12 mouse cellular contexts compared by ENCODE assay signal in the genomic region with DNA sequence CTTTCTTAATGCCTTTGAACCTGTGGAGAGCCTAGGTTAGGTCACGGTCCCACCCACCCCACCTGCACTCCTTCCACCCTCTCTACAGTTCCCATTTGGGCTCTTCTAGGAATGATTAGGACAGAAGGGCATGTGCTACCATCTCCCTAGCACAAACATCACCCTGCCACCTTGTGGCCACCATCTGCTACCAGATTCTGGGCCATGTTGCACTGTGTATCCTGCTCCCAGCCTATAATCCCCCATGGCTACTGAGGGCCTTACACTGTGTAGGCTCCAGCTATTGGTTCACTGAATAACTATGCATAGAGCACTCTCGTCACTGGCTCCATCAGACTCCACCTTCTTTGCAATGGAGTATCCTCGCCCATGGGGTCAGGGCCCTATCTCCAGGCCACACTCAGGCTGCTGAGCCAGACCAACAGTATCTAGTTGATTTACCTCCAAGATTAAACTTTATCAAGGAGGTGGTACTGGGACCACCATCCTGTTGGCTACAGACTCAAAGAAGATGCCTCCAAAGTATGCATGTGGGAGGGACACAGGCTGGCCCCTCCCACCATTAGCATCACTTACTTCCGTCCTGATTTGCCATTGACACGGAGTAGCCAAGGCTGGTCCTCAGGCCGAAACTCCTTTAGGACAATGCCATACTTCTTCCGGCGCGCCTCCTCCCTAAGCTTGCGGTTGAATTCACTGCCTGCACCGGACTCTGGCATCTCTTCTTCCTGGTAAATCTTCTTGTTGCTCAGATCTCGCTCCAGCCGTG. TPM values are rescaled to one million over a fixed set of nuclear protein-coding genes. Genes with fewer than 3 reads are reported as not detected.
A peak's percentile ranks its signal among the peaks of the same experiment; 100 is the strongest.
DNase-seq lines count a peak whose midpoint lies in the region; TF ChIP-seq lines count a peak whose summit lies in the region.
"Had no signal": no experiment of that assay in that cellular context is flagged by ENCODE, and none has a peak within 500 bp of the region (broad histone marks: within the 10 kb centered on the region; RNA-seq: fewer than 3 reads in every experiment).

No protein-coding gene starts in this region.

- no peaks in the 10 kb centered on the region for H3K27me3 ChIP-seq in E14TG2a.4 (ENCODE audit: insufficient read depth, low read length)

- peak overlapping the region; percentile 39 for H3K4me3 ChIP-seq in E14TG2a.4 (replicated peaks; ENCODE audit: low read length)
- H3K4me3 ChIP-seq in embryonic fibroblast, embryonic 13.5 days (ENCODE audit: insufficient read depth, low read length), result no peak overlapping the region

- peak; percentile 38 for DNase-seq in heart, postnatal 4 days
- DNase-seq in heart, adult 11 months, result no peak
- peak; percentile 65 for DNase-seq in 3T3-L1 (ENCODE audit: low read depth, low spot score)
- no peak for DNase-seq in thymus, postnatal 36 days
- no peak for DNase-seq in kidney, adult 8-10 months
- DNase-seq in adrenal gland, postnatal 36 days, result no peak
- DNase-seq: gastrocnemius, postnatal 36 days; left cerebral cortex, postnatal 4 days; lung, postnatal 36 days had no signal

- H3K27ac ChIP-seq in embryonic fibroblast, embryonic 13.5 days (ENCODE audit: insufficient read depth, low read length), result no peak overlapping the region

- no peaks in the 10 kb centered on the region for H3K9me3 ChIP-seq in E14TG2a.4 (ENCODE audit: low read length)

- H3K4me1 ChIP-seq in E14TG2a.4 (replicated peaks; ENCODE audit: low read depth, low read length), result peaks cover 71% of the 10 kb centered on the region
- H3K4me1 ChIP-seq in embryonic fibroblast, embryonic 13.5 days (ENCODE audit: control insufficient read depth, insufficient read depth, low read length), result no peaks in the 10 kb centered on the region

- TF ChIP-seq CTCF in E14TG2a.4 (conservative IDR thresholded peaks at IDR 0.05; ENCODE audit: low read length), result peak; percentile 30
- peak; percentile 53; the same call in 1 of the 2 replicates for TF ChIP-seq CTCF in embryonic fibroblast, embryonic 13.5 days (IDR thresholded peaks at IDR 0.05; ENCODE audit: borderline replicate concordance, insufficient read depth, low read length)

- peaks cover 74% of the 10 kb centered on the region for H3K36me3 ChIP-seq in E14TG2a.4 (ENCODE audit: insufficient read depth, low read length)

- no peak for TF ChIP-seq POLR2A in embryonic fibroblast, embryonic 13.5 days (IDR thresholded peaks at IDR 0.05; ENCODE audit: low read depth, low read length)

RNA-seq across cellular contexts. Expression of a gene that starts 3.8 kb away (rescaled TPM):
- 10 to 100 TPM; 36.0 to 36.9 TPM for total RNA-seq in heart, postnatal 4 days (2021)
- polyA plus RNA-seq in embryonic fibroblast, embryonic 13.5 days (2011; ENCODE audit: insufficient read length, low read depth, missing spikeins), result 49.7 and 62.1 TPM in 2 replicates
- 10 to 100 TPM; 44.3 to 65.3 TPM for total RNA-seq in adrenal gland, postnatal 36 days (2021)

RNA-seq across cellular contexts. Expression of a gene that starts 3.9 kb away (rescaled TPM):
- total RNA-seq in heart, postnatal 4 days (2021), result not detected
- polyA plus RNA-seq in embryonic fibroblast, embryonic 13.5 days (2011; ENCODE audit: insufficient read length, low read depth, missing spikeins), result not detected in 2 replicates
- total RNA-seq in adrenal gland, postnatal 36 days (2021), result not detected
- total RNA-seq: gastrocnemius, postnatal 36 days; heart, postnatal 25 days; left cerebral cortex, postnatal 4 days had no signal

RNA-seq across cellular contexts. Expression of a gene that starts 7.5 kb away (rescaled TPM):
- not detected for total RNA-seq in heart, postnatal 4 days (2021)
- not detected in 2 replicates for polyA plus RNA-seq in embryonic fibroblast, embryonic 13.5 days (2011; ENCODE audit: insufficient read length, low read depth, missing spikeins)
- 1 to 10 TPM in 1 of 2 experiments, under 1 TPM in 1; 0.76 to 2.7 TPM for total RNA-seq in adrenal gland, postnatal 36 days (2021)
- total RNA-seq: gastrocnemius, postnatal 36 days; heart, postnatal 25 days; left cerebral cortex, postnatal 4 days had no signal

RNA-seq across cellular contexts. Expression of a gene that starts 10.2 kb away (rescaled TPM):
- 10 to 100 TPM; 42.3 to 49.3 TPM for total RNA-seq in heart, postnatal 4 days (2021)
- polyA plus RNA-seq in embryonic fibroblast, embryonic 13.5 days (2011; ENCODE audit: insufficient read length, low read depth, missing spikeins), result 8.2 and 8.6 TPM in 2 replicates
- 10 to 100 TPM; 50.3 to 83.8 TPM for total RNA-seq in adrenal gland, postnatal 36 days (2021)

RNA-seq across cellular contexts. Expression of a gene that starts 17.2 kb away (rescaled TPM):
- total RNA-seq in heart, postnatal 4 days (2021), result 10 to 100 TPM; 55.1 to 60.7 TPM
- polyA plus RNA-seq in embryonic fibroblast, embryonic 13.5 days (2011; ENCODE audit: insufficient read length, low read depth, missing spikeins), result 46.5 and 49.5 TPM in 2 replicates
- 100 to 1,000 TPM; 110 to 114 TPM for total RNA-seq in adrenal gland, postnatal 36 days (2021)

Comparison
In these comparisons a context has a peak if more than half of its experiments do, and no peak if none do; other contexts are left out.
1. DNase-seq: peak in heart, postnatal 4 days (single experiment) and 3T3-L1 (single experiment); none in heart, adult 11 months (single experiment), thymus, postnatal 36 days (0 of 2), kidney, adult 8-10 months (0 of 2) and adrenal gland, postnatal 36 days (0 of 2).